Mouse (Mus musculus) heart, adult 11 months (tissue): ENCODE results near the gene Arhgef38.

ENCODE experiments used
- DNase-seq: peaks from one replicate; pipeline ENCODE4 v3.0.0; 2022

The Arhgef38 gene

DNA sequence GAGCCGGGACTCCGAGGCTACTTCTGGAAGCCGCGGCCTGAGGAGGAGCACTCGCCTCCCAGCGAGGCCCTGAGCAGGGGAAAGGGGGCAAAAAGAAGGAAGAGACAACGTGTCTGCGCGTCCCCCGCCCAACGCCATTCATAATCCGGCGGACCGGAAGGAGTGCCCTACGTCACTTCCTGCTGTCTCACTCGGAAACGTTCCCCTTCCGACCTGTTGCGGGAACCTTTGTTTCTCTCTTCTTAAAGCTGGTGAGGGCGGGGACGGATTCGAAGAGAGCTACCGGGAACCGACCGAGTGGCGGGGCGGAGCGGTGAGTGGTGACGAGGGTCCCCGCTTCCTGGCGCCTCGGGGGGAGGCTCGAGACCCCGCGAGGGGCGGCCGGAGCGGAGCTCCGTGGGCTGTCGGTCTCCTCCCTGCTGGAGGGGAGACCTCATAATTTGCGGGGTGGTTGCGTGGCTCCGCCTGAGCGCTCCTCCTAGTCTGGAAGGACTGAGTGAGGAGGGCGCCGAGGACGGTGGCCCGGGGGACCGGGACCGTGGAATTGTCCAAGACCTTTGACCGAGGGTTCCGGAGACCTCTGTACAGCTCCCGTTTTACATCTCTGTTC lies 143.0 kb downstream of the Arhgef38 start, which contains the start of the genes Ints12 and Gstcd:
TSS of gene Ints12 (plus strand) at position 177 of the 610 bp plus-strand sequence.
TSS of gene Gstcd (minus strand) at position 370 of the 610 bp plus-strand sequence.
- peak; percentile 99 for DNase-seq

DNA sequence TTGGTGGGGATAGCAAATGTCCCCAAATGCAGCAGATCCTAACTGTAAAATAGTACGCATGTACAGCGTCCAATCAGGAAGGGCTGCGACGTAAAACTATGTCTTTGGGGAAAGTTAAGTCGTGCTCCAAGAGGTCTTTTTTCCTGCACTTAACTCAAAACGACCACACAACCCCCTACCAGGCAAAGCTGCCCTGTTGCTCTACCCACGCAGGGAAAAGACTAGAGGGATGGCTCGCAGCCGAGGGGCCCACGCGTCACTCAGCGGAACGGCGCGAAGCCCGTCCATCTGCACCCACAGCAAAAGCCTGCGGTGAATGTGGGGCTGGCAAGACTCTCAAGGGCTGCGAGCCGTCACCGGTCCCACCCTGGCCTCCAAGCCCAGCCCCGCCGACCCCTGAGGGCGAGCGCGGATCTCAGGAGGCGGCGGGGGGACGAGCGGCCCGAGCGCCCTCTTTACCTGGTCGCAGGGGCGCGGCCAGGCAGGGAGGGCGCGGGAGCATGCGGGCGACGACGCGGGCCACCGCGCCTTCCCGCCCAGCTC lies 143.6 kb downstream of the Arhgef38 start:
- no peak for DNase-seq

DNA sequence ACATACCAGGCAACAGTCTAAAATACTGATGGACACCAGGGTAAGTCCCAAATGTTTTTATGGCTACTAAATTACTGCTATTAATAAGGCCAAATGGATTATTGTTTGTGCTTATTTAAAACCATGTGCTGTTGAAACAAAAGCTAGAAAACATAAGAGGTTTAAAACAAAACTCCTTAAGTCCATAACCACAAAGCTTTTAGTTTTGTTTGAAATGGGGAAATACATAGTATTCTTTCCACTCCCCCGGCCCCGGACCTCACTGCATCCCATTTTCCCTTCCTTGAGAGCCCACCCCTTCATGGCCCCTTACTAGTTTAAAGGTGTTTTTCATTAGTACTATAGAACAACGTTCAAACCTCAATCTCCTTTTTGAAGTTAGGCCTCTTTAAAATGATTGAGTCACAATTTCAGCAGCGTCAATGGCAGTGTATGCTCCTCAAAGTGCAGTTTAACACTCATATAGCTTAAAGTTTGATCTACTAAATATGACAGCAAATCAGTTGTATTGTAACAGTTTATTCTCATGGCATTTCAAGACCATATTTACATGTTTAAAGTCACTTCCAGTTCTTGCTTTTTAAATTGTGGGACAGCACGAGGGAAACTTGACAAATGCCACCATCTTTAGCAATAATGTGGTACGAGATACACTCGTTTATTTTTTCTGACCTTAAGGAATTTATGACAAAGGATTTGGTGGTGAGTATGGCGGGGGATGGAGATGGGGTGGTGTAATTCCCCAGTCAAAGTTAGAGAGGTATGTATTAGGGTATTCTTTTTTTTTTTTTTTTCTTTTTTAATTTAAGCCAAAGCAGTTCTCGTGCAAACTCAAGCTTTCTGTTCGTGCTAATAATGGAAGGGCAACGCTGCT lies 144.3 kb downstream of the Arhgef38 start:
- no peak for DNase-seq

DNA sequence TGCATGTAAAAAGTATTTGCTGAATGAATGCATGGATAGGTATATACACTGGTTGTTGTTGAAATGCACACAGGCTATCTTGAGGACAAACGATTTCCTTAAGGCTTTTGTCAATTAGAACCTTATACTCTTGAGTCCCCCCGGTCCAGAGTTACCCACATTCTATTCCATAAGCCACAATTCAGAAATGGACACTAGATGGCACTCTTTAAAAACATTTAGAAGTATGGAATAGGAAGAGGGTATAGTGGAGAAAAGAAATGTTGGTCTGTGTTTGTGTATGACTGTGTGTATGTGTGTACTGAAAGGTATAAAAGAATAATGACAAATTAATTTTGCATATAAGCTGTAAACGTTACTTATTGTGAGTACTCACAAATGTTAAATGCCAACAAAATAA lies 148.9 kb downstream of the Arhgef38 start:
- no peak for DNase-seq

DNA sequence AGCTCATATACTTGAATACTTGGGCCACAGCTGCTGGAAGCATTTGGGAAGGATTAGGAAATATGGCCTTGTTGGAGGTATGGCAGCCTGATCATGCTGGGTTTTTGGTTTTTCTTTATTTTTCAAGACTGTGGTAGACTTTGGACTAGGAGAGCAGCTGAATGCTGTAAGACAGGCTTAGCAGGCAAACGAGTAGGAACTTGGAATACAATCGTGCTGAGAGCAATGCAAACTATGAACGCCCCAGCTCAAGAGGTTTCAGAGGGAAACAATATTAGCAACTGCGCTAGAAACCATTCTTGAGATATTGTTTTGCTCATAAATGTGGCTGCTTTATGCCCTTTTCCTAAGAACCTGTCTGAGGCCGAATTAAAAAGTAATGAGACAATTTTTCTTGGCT lies 152.0 kb downstream of the Arhgef38 start:
- no peak for DNase-seq

DNA sequence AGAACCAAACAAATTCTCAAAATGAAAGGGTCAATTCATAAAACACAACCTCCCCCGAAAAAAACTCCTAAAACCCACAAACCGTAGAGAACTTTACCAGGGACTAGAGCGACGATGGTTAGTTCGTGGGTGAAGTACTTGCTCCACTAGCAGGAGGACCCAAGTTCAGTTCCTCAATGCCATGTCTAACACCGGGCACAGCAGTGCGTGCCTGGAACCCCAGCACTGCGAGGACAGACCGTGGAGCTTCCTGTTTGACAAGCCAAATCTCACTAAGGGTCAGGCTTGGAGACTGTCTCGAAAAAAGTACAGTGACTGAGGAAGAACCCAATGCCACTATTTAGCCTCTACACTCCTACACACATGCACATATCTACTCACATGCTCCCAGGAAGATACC lies 159.2 kb downstream of the Arhgef38 start:
- DNase-seq = no peak
